Mouse (Mus musculus): Measurements from ENCODE around the gene Npepps. TPM values are rescaled to one million over a fixed set of nuclear protein-coding genes. Genes with fewer than 3 reads are reported as not detected.

Gene Npepps
- polyA plus RNA-seq, 1 experiment from 2014 or later, result 98.6 TPM

GRCm38 (mm10) chr11:97237976-97238375 is 42.5 kb downstream of the Npepps start:
- no peaks in the 10 kb centered on the region for H3K27me3 ChIP-seq (ENCODE audit: control insufficient read depth, insufficient read depth, low read length)
- no peaks in the 10 kb centered on the region for H3K9me3 ChIP-seq (ENCODE audit: control insufficient read depth, low read length)
- DNase-seq (ENCODE audit: low spot score), result no peak
- H3K4me1 ChIP-seq (ENCODE audit: control insufficient read depth, insufficient read depth, low read length), result no peaks in the 10 kb centered on the region
- no peak overlapping the region for H3K4me3 ChIP-seq (ENCODE audit: low read depth, low read length)
- H3K36me3 ChIP-seq (ENCODE audit: control insufficient read depth, insufficient read depth, low read length), result no peaks in the 10 kb centered on the region; the same call in 1 of the 2 replicates
- WGBS, result 92% methylated on average over 2 of the region's 2 CpGs
- no peak for ATAC-seq (ENCODE audit: insufficient read depth, low FRiP score, low TSS enrichment)
- H3K4me2 ChIP-seq (ENCODE audit: low read depth), result no peak overlapping the region
- no peak overlapping the region for H3K9ac ChIP-seq (ENCODE audit: low read length)
- no peak overlapping the region for H3K27ac ChIP-seq (ENCODE audit: low read depth, low read length)

GRCm38 (mm10) chr11:97232436-97232835 is 48.0 kb downstream of the Npepps start:
- no peak overlapping the region for H3K27ac ChIP-seq (ENCODE audit: low read depth, low read length)
- no peak overlapping the region for H3K4me3 ChIP-seq (ENCODE audit: low read depth, low read length)
- DNase-seq (ENCODE audit: low spot score) (no peak), ATAC-seq (ENCODE audit: insufficient read depth, low FRiP score, low TSS enrichment) (no peak)
- H3K36me3 ChIP-seq (ENCODE audit: control insufficient read depth, insufficient read depth, low read length), result peaks cover 2% of the 10 kb centered on the region; the same call in 1 of the 2 replicates
- no peaks in the 10 kb centered on the region for H3K4me1 ChIP-seq (ENCODE audit: control insufficient read depth, insufficient read depth, low read length)
- H3K9ac ChIP-seq (ENCODE audit: low read length), result no peak overlapping the region
- H3K9me3 ChIP-seq (ENCODE audit: control insufficient read depth, low read length), result no peaks in the 10 kb centered on the region
- 97% methylated on average over 5 of the region's 5 CpGs for WGBS
- H3K27me3 ChIP-seq (ENCODE audit: control insufficient read depth, insufficient read depth, low read length), result no peaks in the 10 kb centered on the region
- no peak overlapping the region for H3K4me2 ChIP-seq (ENCODE audit: low read depth)

- H3K36me3 ChIP-seq (ENCODE audit: control insufficient read depth, insufficient read depth, low read length), result peaks cover 4% of the 10 kb centered on the region
- H3K9me3 ChIP-seq (ENCODE audit: control insufficient read depth, low read length), result no peaks in the 10 kb centered on the region
- no peaks in the 10 kb centered on the region for H3K27me3 ChIP-seq (ENCODE audit: control insufficient read depth, insufficient read depth, low read length)
- DNase-seq (ENCODE audit: low spot score), result no peak
- H3K4me1 ChIP-seq (ENCODE audit: control insufficient read depth, insufficient read depth, low read length), result no peaks in the 10 kb centered on the region
- no peak overlapping the region for H3K27ac ChIP-seq (ENCODE audit: low read depth, low read length)
- 85% methylated on average over 2 of the region's 2 CpGs for WGBS
- no peak for ATAC-seq (ENCODE audit: insufficient read depth, low FRiP score, low TSS enrichment)
- no peak overlapping the region for H3K4me3 ChIP-seq (ENCODE audit: low read depth, low read length)
- H3K4me2 ChIP-seq (ENCODE audit: low read depth), result no peak overlapping the region
- no peak overlapping the region for H3K9ac ChIP-seq (ENCODE audit: low read length)
These were observed 51.0 kb downstream of the Npepps start for GRCm38 (mm10) chr11:97229396-97229795.

- H3K27ac ChIP-seq (ENCODE audit: low read depth, low read length), result no peak overlapping the region
- no peak overlapping the region for H3K4me3 ChIP-seq (ENCODE audit: low read depth, low read length)
- no peaks in the 10 kb centered on the region for H3K27me3 ChIP-seq (ENCODE audit: control insufficient read depth, insufficient read depth, low read length)
- 95% methylated on average over 7 of the region's 7 CpGs for WGBS
- H3K9me3 ChIP-seq (ENCODE audit: control insufficient read depth, low read length), result no peaks in the 10 kb centered on the region
- H3K4me1 ChIP-seq (ENCODE audit: control insufficient read depth, insufficient read depth, low read length), result no peaks in the 10 kb centered on the region
- no peak overlapping the region for H3K9ac ChIP-seq (ENCODE audit: low read length)
- peaks cover 4% of the 10 kb centered on the region for H3K36me3 ChIP-seq (ENCODE audit: control insufficient read depth, insufficient read depth, low read length)
- no peak for DNase-seq (ENCODE audit: low spot score)
- no peak for ATAC-seq (ENCODE audit: insufficient read depth, low FRiP score, low TSS enrichment)
- no peak overlapping the region for H3K4me2 ChIP-seq (ENCODE audit: low read depth)
These were observed 51.5 kb downstream of the Npepps start for GRCm38 (mm10) chr11:97228985-97229384.

- WGBS, result 97% methylated on average over 1 of the region's 1 CpGs
- peaks cover 7% of the 10 kb centered on the region for H3K36me3 ChIP-seq (ENCODE audit: control insufficient read depth, insufficient read depth, low read length)
- ATAC-seq (ENCODE audit: insufficient read depth, low FRiP score, low TSS enrichment) (no peak), DNase-seq (ENCODE audit: low spot score) (no peak)
- no peak overlapping the region for H3K4me3 ChIP-seq (ENCODE audit: low read depth, low read length)
- H3K4me2 ChIP-seq (ENCODE audit: low read depth), result no peak overlapping the region
- no peaks in the 10 kb centered on the region for H3K4me1 ChIP-seq (ENCODE audit: control insufficient read depth, insufficient read depth, low read length)
- no peaks in the 10 kb centered on the region for H3K9me3 ChIP-seq (ENCODE audit: control insufficient read depth, low read length)
- H3K27ac ChIP-seq (ENCODE audit: low read depth, low read length), result no peak overlapping the region
- no peak overlapping the region for H3K9ac ChIP-seq (ENCODE audit: low read length)
- no peaks in the 10 kb centered on the region for H3K27me3 ChIP-seq (ENCODE audit: control insufficient read depth, insufficient read depth, low read length)
These were observed 54.3 kb downstream of the Npepps start for GRCm38 (mm10) chr11:97226131-97226530.

GRCm38 (mm10) chr11:97223485-97223884 is 57.0 kb downstream of the Npepps start:
- no peak overlapping the region for H3K9ac ChIP-seq (ENCODE audit: low read length)
- H3K4me3 ChIP-seq (ENCODE audit: low read depth, low read length), result no peak overlapping the region
- H3K36me3 ChIP-seq (ENCODE audit: control insufficient read depth, insufficient read depth, low read length), result peaks cover 7% of the 10 kb centered on the region
- DNase-seq (ENCODE audit: low spot score), result no peak
- H3K27me3 ChIP-seq (ENCODE audit: control insufficient read depth, insufficient read depth, low read length), result no peaks in the 10 kb centered on the region
- no peaks in the 10 kb centered on the region for H3K9me3 ChIP-seq (ENCODE audit: control insufficient read depth, low read length)
- H3K27ac ChIP-seq (ENCODE audit: low read depth, low read length), result no peak overlapping the region
- 57% methylated on average over 3 of the region's 3 CpGs for WGBS
- H3K4me2 ChIP-seq (ENCODE audit: low read depth), result no peak overlapping the region
- no peak for ATAC-seq (ENCODE audit: insufficient read depth, low FRiP score, low TSS enrichment)
- H3K4me1 ChIP-seq (ENCODE audit: control insufficient read depth, insufficient read depth, low read length), result no peaks in the 10 kb centered on the region

GRCm38 (mm10) chr11:97221611-97222010 is 58.8 kb downstream of the Npepps start:
- peaks cover 10% of the 10 kb centered on the region; the same call in 1 of the 2 replicates for H3K36me3 ChIP-seq (ENCODE audit: control insufficient read depth, insufficient read depth, low read length)
- no peaks in the 10 kb centered on the region for H3K4me1 ChIP-seq (ENCODE audit: control insufficient read depth, insufficient read depth, low read length)
- H3K9me3 ChIP-seq (ENCODE audit: control insufficient read depth, low read length), result no peaks in the 10 kb centered on the region
- H3K9ac ChIP-seq (ENCODE audit: low read length), result no peak overlapping the region
- DNase-seq (ENCODE audit: low spot score) (no peak), ATAC-seq (ENCODE audit: insufficient read depth, low FRiP score, low TSS enrichment) (no peak)
- WGBS, result 98% methylated on average over 2 of the region's 2 CpGs
- H3K27ac ChIP-seq (ENCODE audit: low read depth, low read length), result no peak overlapping the region
- no peaks in the 10 kb centered on the region for H3K27me3 ChIP-seq (ENCODE audit: control insufficient read depth, insufficient read depth, low read length)
- H3K4me3 ChIP-seq (ENCODE audit: low read depth, low read length), result no peak overlapping the region
- no peak overlapping the region for H3K4me2 ChIP-seq (ENCODE audit: low read depth)

- DNase-seq (ENCODE audit: low spot score) (no peak), ATAC-seq (ENCODE audit: insufficient read depth, low FRiP score, low TSS enrichment) (no peak)
- H3K4me1 ChIP-seq (ENCODE audit: control insufficient read depth, insufficient read depth, low read length), result no peaks in the 10 kb centered on the region
- no peak overlapping the region for H3K27ac ChIP-seq (ENCODE audit: low read depth, low read length)
- 87% methylated on average over 3 of the region's 3 CpGs for WGBS
- H3K9ac ChIP-seq (ENCODE audit: low read length), result no peak overlapping the region
- H3K27me3 ChIP-seq (ENCODE audit: control insufficient read depth, insufficient read depth, low read length), result no peaks in the 10 kb centered on the region
- H3K36me3 ChIP-seq (ENCODE audit: control insufficient read depth, insufficient read depth, low read length), result peaks cover 13% of the 10 kb centered on the region; the same call in 1 of the 2 replicates
- no peaks in the 10 kb centered on the region for H3K9me3 ChIP-seq (ENCODE audit: control insufficient read depth, low read length)
- no peak overlapping the region for H3K4me2 ChIP-seq (ENCODE audit: low read depth)
- no peak overlapping the region for H3K4me3 ChIP-seq (ENCODE audit: low read depth, low read length)
These were observed 60.2 kb downstream of the Npepps start for GRCm38 (mm10) chr11:97220211-97220610.

GRCm38 (mm10) chr11:97214411-97214810 is 66.0 kb downstream of the Npepps start:
- DNase-seq (ENCODE audit: low spot score) (no peak), ATAC-seq (ENCODE audit: insufficient read depth, low FRiP score, low TSS enrichment) (no peak)
- Histone ChIP-seq H3K4me2 (ENCODE audit: low read depth) (no peak overlapping the region), H3K9ac (ENCODE audit: low read length) (no peak overlapping the region), H3K27me3 (ENCODE audit: control insufficient read depth, insufficient read depth, low read length) (no peaks in the 10 kb centered on the region), H3K4me3 (ENCODE audit: low read depth, low read length) (no peak overlapping the region), H3K9me3 (ENCODE audit: control insufficient read depth, low read length) (no peaks in the 10 kb centered on the region), H3K36me3 (ENCODE audit: control insufficient read depth, insufficient read depth, low read length) (peaks cover 21% of the 10 kb centered on the region), H3K27ac (ENCODE audit: low read depth, low read length) (no peak overlapping the region), H3K4me1 (ENCODE audit: control insufficient read depth, insufficient read depth, low read length) (no peaks in the 10 kb centered on the region)
- WGBS, result 94% methylated on average over 5 of the region's 5 CpGs

All from neural tube, embryonic 11.5 days (tissue).